Mouse (Mus musculus) spleen, embryonic (tissue): ENCODE data around the gene Mvb12b.
"Not testable (repeated sequence)": the region's sequence is repeated elsewhere in the genome, so short reads cannot be mapped to it uniquely, and the experiment has no call there.

Experiments used
- CTCF ChIA-PET: fragments of 350-600 bp; sonication (Branson Sonifier 250); formaldehyde crosslinking; loops from one replicate; lab custom pipeline; 2022; lab: Charles Lee

Mvb12b gene

GRCm38 (mm10) chr2:33887328-33888099 is at the start of gene Mvb12b:
Gene Mvb12b, minus strand, starts transcription at chr2:33887946.
- CTCF ChIA-PET: no interaction called here

DNA sequence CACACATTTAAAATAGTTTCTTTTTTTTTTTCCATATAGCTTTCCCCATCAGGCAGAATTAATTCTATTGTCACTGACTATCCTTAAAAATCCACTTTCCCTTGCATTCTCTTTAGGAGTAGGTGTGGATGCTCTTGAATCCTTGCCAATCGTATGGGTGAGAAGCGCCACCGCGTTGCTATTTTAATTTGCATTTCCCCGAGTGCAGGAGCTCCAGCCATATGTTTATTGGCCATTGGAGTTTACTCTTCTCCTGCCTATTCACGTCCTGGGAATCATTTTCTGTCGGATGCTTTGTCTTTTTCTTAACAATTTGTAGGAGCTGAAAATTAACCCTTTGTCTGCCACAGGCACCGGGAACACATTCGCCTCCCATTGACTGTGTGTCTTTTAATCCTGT is 48.0 kb upstream of the Mvb12b start:
- CTCF ChIA-PET: interaction anchor here (0.7 kb wide), 1 partner anchor 18 kb away, joined by 6 read pairs; no protein-coding TSS in a partner anchor

GRCm38 (mm10) chr2:33933606-33934510 is 46.1 kb upstream of the Mvb12b start:
- CTCF ChIA-PET: no interaction called here

DNA sequence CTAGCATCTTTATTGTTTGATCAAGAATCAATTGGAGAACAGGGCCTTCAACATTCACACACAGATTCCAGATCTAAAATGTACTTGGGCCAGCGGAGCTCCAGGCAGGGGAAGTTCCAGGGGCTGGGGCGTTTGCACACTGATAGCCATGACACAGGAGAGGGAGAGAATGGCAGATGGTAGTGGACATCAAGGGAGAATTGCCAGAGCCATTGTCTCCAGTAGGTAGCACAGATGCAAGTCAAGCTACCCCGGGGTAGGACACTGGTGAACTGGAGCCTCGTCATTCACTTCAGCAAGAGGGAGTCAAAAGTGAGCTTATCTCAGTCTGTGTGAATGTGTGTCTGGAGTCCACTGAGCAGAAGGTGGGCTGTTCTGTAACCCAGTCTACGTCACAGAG is 43.4 kb upstream of the Mvb12b start:
- CTCF ChIA-PET: no interaction called here

- CTCF ChIA-PET: interaction anchor here (0.6 kb wide), 1 partner anchor 402 kb away, joined by 4 read pairs; no protein-coding TSS in a partner anchor
These were observed 37.5 kb upstream of the Mvb12b start for GRCm38 (mm10) chr2:33925288-33925687.

DNA sequence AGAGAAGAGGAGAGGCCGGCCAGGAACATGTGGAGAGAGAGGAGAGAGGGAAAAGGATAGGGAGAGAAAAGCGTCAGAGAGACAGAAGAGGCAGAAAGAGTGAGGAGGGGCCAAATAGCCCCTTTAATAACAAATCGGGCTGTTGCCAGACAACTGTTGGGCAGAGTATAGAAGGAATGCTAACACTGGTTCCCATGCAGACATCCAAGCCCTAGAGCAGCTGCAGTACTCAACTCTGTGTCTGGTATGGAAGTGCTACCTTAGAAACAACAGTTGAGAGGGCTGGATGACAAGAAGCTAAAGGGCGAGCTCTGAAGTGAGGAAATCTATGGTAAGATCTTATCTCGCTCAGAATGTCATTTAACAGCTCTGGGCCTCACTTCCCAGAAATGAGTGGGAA is 35.7 kb upstream of the Mvb12b start:
- CTCF ChIA-PET: no interaction called here

GRCm38 (mm10) chr2:33922466-33922865 is 34.7 kb upstream of the Mvb12b start:
- CTCF ChIA-PET: no interaction called here

GRCm38 (mm10) chr2:33919934-33920615 is 32.3 kb upstream of the Mvb12b start:
- CTCF ChIA-PET: interaction anchor here (0.7 kb wide), 1 partner anchor 12 kb away, joined by 4 read pairs; no protein-coding TSS in a partner anchor

GRCm38 (mm10) chr2:33918824-33919223 is 31.1 kb upstream of the Mvb12b start:
- CTCF ChIA-PET: no interaction called here

GRCm38 (mm10) chr2:33918318-33918717 is 30.6 kb upstream of the Mvb12b start:
- CTCF ChIA-PET: interaction anchor here (0.6 kb wide), 2 partner anchors 17 to 22 kb away, joined by 4 to 6 read pairs; no protein-coding TSS in a partner anchor

DNA sequence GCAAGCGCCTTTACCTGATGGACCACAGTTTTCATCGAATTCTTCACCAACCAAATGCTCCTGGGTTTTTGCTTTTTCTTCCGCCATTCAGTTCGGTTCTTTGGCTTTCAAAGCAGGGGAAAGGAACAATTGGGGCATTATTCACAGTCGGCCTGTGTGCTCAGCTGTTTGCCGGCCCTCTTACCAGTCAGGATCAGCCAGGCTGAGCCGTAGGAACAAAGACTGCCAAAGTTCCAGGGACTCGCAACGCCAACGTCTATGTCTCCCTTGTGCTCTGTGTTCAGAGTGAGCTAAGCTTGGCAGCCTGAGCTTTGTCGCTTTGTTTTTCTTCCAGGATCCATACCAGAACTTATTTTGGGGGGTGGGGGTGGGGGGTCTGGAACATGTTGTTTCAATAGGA is 28.9 kb upstream of the Mvb12b start:
- CTCF ChIA-PET: no interaction called here

- CTCF ChIA-PET: interaction anchor here (0.6 kb wide), 1 partner anchor 1679 kb away, joined by 3 read pairs; no protein-coding TSS in a partner anchor
These were observed 27.3 kb upstream of the Mvb12b start for GRCm38 (mm10) chr2:33914998-33915397.

DNA sequence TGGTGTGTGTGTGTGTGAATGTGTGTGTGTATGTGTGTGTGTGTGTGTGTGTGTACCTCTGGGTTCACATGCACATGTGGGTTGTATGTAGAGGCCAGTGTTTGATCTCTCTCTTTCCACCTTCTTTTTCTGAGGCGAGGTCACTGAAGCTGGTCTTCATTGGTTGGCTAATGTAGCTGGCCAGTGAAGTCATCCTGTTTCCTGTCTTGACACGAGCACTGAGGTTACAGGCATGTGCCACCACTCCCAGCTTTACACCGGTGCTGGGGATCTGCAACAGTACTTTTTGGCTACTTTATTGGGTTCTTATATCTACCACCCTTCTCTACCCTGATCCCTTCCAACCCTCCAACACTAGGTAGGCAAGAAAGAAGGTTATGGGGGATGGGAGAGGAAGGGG is 26.6 kb upstream of the Mvb12b start:
- CTCF ChIA-PET: no interaction called here

DNA sequence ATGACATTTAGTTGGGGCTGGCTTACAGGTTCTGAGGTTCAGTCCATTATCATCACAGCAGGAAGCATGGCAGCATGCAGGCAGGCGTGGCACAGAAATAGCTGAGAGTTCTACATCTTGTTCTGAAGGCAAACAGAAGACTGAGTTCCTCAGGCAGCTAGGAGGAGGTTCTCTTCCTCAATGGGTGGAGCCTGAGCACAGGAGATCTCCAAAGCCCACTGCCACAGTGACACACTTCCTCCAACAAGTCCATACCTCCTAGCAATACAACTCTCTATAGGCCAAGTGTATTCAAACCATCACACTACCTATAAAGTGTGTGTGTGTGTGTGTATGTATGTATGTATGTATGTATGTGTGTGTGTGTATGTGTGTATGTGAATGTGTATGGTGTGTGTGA is 25.9 kb upstream of the Mvb12b start:
- CTCF ChIA-PET: not testable (repeated sequence)

GRCm38 (mm10) chr2:33912741-33913140 is 25.0 kb upstream of the Mvb12b start:
- CTCF ChIA-PET: no interaction called here

DNA sequence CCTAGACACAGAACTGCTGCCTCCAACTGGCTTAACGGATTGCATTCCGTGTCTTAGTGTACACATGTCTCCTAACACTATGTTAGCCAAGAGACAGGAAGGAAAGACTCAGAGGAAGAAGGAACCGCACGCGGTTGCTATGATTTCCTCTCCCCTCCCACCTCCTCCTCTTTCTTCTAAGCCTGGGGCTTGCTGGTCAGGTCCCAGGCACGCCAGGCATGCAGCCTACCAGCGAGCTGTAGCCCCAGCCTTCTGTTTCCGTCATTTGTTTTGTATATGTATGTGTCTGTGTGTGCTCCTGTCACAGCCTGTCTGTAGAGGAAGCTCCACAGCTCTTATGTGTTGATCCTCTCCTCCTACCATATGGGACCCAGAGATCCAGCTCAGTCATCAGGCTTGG is 20.6 kb upstream of the Mvb12b start:
- CTCF ChIA-PET: interaction anchor here (0.5 kb wide), 1 partner anchor 175 kb away, joined by 3 read pairs; no protein-coding TSS in a partner anchor

DNA sequence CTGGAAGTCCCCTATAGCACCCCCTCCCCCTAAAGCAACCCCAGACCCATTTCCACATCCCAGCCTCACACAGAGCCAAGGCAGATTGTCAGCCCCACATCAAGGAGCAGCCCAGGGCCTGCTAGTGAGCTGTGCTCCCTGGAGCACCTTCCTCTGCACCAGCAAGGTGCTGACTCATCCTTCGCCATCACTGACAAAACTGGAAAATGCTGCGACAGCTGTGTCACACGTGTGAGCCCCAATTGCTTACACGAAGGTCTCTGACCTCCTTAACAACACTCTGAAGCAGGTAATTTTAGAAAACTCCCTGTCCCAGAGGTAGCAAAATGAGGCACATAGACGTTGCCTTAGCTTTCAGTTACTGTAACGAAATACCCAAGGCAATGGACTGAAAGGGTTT is 19.4 kb upstream of the Mvb12b start:
- CTCF ChIA-PET: no interaction called here

DNA sequence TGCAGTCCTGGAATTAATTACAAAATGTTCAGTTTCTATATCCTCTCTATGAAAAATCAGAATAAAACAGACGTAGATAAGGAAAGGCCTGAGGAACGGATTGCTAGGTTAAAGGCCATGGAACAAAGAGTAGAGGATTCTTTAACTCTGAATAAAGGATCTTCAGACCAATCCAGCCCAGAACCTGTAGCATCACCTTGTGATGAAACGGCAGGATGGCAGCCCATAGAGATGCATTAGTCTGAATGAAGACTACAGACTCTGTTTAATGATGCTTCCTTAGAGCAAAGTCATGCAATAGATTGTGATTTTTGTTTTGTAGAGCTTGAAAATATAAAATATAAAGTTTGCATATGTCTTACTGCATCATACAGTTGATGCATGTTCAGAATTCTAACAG is 8.1 kb upstream of the Mvb12b start:
- CTCF ChIA-PET: interaction anchor here (1.0 kb wide), 1 partner anchor 13 kb away, joined by 3 read pairs; no protein-coding TSS in a partner anchor

DNA sequence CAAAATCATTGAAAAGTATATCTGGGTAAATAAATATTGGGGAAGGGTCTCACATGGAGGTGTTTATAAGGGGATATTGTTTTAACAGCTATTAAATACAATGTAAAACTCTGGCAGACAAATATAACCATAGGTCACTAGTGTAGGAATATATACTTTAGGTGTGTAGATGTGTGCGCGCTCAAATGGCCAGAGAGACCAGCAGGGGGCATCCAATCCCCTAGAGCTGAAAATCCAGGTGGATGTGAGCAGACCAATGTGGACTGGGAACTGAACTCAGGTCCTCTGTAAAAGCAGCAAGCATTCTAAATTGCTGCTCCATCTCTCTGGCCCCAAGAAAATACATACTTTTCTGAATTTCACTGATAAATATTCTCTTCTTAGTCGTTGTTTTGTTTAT is 5.4 kb upstream of the Mvb12b start:
- CTCF ChIA-PET: no interaction called here

DNA sequence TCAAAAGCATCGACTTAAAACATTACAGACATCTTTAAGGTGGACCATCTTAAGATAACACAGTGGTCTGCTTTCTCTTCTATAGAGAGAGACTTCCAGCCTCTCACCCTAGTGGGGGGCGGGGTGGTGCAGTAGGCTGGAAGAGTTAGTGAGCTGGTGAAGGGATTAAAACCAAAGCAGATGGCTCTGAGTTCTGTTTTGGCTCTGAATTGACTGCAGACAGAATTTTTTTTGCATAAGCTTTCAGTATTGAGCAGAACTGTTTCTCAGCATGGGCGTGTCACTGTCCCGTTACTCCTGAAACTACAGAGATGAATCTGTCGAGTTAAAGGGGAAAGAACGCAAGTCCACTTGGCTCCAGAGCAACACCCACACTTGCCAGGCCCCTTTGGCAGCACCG is 4.6 kb upstream of the Mvb12b start:
- CTCF ChIA-PET: no interaction called here

DNA sequence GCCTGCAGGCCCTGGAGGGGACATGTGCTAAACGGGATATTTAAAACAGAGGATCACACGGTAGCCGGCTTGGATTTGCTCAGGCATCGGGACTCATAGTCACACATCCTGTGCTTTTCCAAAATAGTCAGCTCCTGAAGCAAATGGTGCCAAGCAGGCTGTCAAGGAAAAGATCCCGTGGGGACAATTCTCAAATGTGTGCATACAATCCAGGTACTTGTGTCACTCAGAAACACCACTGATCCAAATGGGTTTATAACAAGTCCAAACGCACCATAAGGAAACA is 297 bp upstream of the Mvb12b start:
- CTCF ChIA-PET: no interaction called here
